Mouse (Mus musculus): ENCODE data around the gene Pkp1.
A peak's percentile ranks its signal among the peaks of the same experiment; 100 is the strongest.

GRCm38 (mm10) chr1:135850722-135851512 is 68.1 kb downstream of the Pkp1 start:
- TF ChIP-seq POLR2A (IDR thresholded peaks at IDR 0.05; ENCODE audit: control insufficient read depth in 1 of 2, insufficient read depth in 1 of 2, low read depth in 1 of 2, low read length in 2 of 2, poor library complexity in 1 of 2) (no peak), ELF1 (IDR thresholded peaks at IDR 0.05; ENCODE audit: low read depth, low read length) (no peak), NRF1 (IDR thresholded peaks at IDR 0.05; ENCODE audit: insufficient read depth, low read depth, low read length, poor library complexity, severe bottlenecking) (no peak), GABPA (IDR thresholded peaks at IDR 0.05; ENCODE audit: low read depth, low read length) (no peak), TBP (IDR thresholded peaks at IDR 0.05; ENCODE audit: low read depth, low read length) (no peak), POLR2AphosphoS5 (IDR thresholded peaks at IDR 0.05; ENCODE audit: borderline replicate concordance, low read depth, low read length) (no peak), CTCF (IDR thresholded peaks at IDR 0.05 in 2 of 3, conservative IDR thresholded peaks at IDR 0.05 in 1 of 3; ENCODE audit: control insufficient read depth in 1 of 3, insufficient read depth in 1 of 3, low read depth in 2 of 3, low read length in 3 of 3, poor library complexity in 1 of 3, severe bottlenecking in 1 of 3) (peak; percentile 27 to 57 (median 55); a peak in 5 of 6 replicates), TAL1 (IDR thresholded peaks at IDR 0.05; ENCODE audit: low read length) (no peak), MYB (IDR thresholded peaks at IDR 0.05; ENCODE audit: low read depth, low read length) (no peak), ZNF384 (IDR thresholded peaks at IDR 0.05; ENCODE audit: low read depth, low read length) (no peak), MAFK (IDR thresholded peaks at IDR 0.05; ENCODE audit: borderline replicate concordance, low read depth, low read length) (no peak), RCOR1 (IDR thresholded peaks at IDR 0.05; ENCODE audit: low read depth, low read length) (no peak)
